Mouse (Mus musculus) forebrain, embryonic 10.5 days (tissue): ENCODE measurements around the gene Gm5799. TPM values are rescaled to one million over a fixed set of nuclear protein-coding genes. Genes with fewer than 3 reads are reported as not detected.
"Not testable (repeated sequence)": the region's sequence is repeated elsewhere in the genome, so short reads cannot be mapped to it uniquely, and the experiment has no call there.

ENCODE experiments used
- DNase-seq: peaks from one replicate; pipeline ENCODE4 v3.0.0-alpha.2; 2017; ENCODE audit warnings: low spot score; ENCODE audit errors: extremely low spot score
- H3K27ac ChIP-seq: fragments of 300-500 bp; sonication (generic); 2 replicates; pipeline ENCODE4 v1.5.1; 2016; ENCODE audit warnings: mild to moderate bottlenecking
- H3K27me3 ChIP-seq: fragments of 300-500 bp; sonication (generic); 2 replicates; pipeline ENCODE4 v1.6.1; 2016; ENCODE audit warnings: mild to moderate bottlenecking; ENCODE audit not compliant: poor library complexity, severe bottlenecking
- H3K36me3 ChIP-seq: fragments of 300-500 bp; sonication (generic); replicated peaks from 2 replicates; pipeline ENCODE4 v1.6.1; 2016; ENCODE audit warnings: mild to moderate bottlenecking, moderate library complexity
- H3K4me1 ChIP-seq: fragments of 300-500 bp; sonication (generic); 2 replicates; pipeline ENCODE4 v1.6.1; 2016
- H3K4me3 ChIP-seq: fragments of 300-500 bp; sonication (generic); 2 replicates; pipeline ENCODE4 v1.5.1; 2016; ENCODE audit warnings: mild to moderate bottlenecking, moderate library complexity
- H3K9me3 ChIP-seq: fragments of 300-500 bp; sonication (generic); 2 replicates; pipeline ENCODE4 v1.6.1; 2016; ENCODE audit warnings: mild to moderate bottlenecking, moderate library complexity
- WGBS: fragments of 180-500 bp; shearing (Covaris S2); methylation state at CpG from one replicate; pipeline ENCODE4 v1.1.7; 2016; 5-methylcytosine and 5-hydroxymethylcytosine counted together
- polyA plus RNA-seq: library from polyadenylated mRNA; unstranded; fragments of >200 nt; fragmentation: Nextera tagmentation; extraction: Ambion mirVana; gene quantifications from 2 replicates; pipeline ENCODE4 v1.2.1, GENCODE M21; 2016

Gm5799 gene
- not detected in 2 replicates for polyA plus RNA-seq

GRCm38 (mm10) chr14:43543276-43543675 lies at the start of gene Gm5799:
Gene Gm5799, plus strand, starts transcription at chr14:43543576.
- H3K9me3 ChIP-seq, H3K4me3 ChIP-seq, H3K36me3 ChIP-seq, H3K27me3 ChIP-seq, H3K27ac ChIP-seq, H3K4me1 ChIP-seq, DNase-seq: not testable (repeated sequence)
- WGBS = 93% methylated on average over 2 of the region's 2 CpGs

- not testable (repeated sequence) for H3K4me1 ChIP-seq, H3K9me3 ChIP-seq, H3K4me3 ChIP-seq, H3K27me3 ChIP-seq, H3K36me3 ChIP-seq, H3K27ac ChIP-seq
- 36% methylated on average over 14 of the region's 15 CpGs for whole genome bisulfite sequencing
- DNase-seq = peak; percentile 26
Measured at GRCm38 (mm10) chr14:43531052-43532010, 12.0 kb upstream of the Gm5799 start.

GRCm38 (mm10) chr14:43532011-43532383 lies 11.4 kb upstream of the Gm5799 start:
- WGBS = no CpG with 5 or more reads among the region's 6 CpGs
- H3K36me3 ChIP-seq = not testable (repeated sequence)

GRCm38 (mm10) chr14:43532387-43532786 lies 11.0 kb upstream of the Gm5799 start:
- not testable (repeated sequence) for H3K27ac ChIP-seq, H3K36me3 ChIP-seq, H3K4me3 ChIP-seq, H3K9me3 ChIP-seq, H3K27me3 ChIP-seq, H3K4me1 ChIP-seq
- DNase-seq = peak; percentile 15
- 49% methylated on average over 6 of the region's 6 CpGs for WGBS

More at GRCm38 (mm10) chr14:43532011-43532383, 11.4 kb upstream of the Gm5799 start:
- not testable (repeated sequence) for H3K4me1 ChIP-seq, H3K4me3 ChIP-seq, H3K9me3 ChIP-seq, H3K27me3 ChIP-seq, DNase-seq, H3K27ac ChIP-seq

- H3K4me3 ChIP-seq, H3K36me3 ChIP-seq, H3K4me1 ChIP-seq, H3K27ac ChIP-seq, H3K9me3 ChIP-seq, DNase-seq, H3K27me3 ChIP-seq: not testable (repeated sequence)
- WGBS = 82% methylated on average over 2 of the region's 2 CpGs
Measured at GRCm38 (mm10) chr14:43538144-43538543, 5.2 kb upstream of the Gm5799 start.

GRCm38 (mm10) chr14:43546281-43546680 lies 2.9 kb downstream of the Gm5799 start:
- H3K4me3 ChIP-seq, DNase-seq, H3K27me3 ChIP-seq, H3K36me3 ChIP-seq, H3K9me3 ChIP-seq, H3K27ac ChIP-seq, H3K4me1 ChIP-seq: not testable (repeated sequence)

GRCm38 (mm10) chr14:43552271-43552670 lies 8.9 kb downstream of the Gm5799 start:
- H3K9me3 ChIP-seq, H3K27ac ChIP-seq, H3K36me3 ChIP-seq, H3K4me1 ChIP-seq, DNase-seq, H3K27me3 ChIP-seq, H3K4me3 ChIP-seq: not testable (repeated sequence)
- WGBS = 87% methylated on average over 2 of the region's 2 CpGs

- H3K4me3 ChIP-seq, H3K36me3 ChIP-seq, H3K4me1 ChIP-seq, H3K27ac ChIP-seq, H3K27me3 ChIP-seq, DNase-seq, H3K9me3 ChIP-seq: not testable (repeated sequence)
- WGBS = 90% methylated on average over 4 of the region's 4 CpGs
Measured at GRCm38 (mm10) chr14:43577969-43578368, 34.6 kb downstream of the Gm5799 start.

GRCm38 (mm10) chr14:43579046-43579445 lies 35.7 kb downstream of the Gm5799 start, which contains the start of gene Gm17654:
Gene Gm17654, minus strand, starts transcription at chr14:43579146.
- H3K4me3 ChIP-seq, H3K27me3 ChIP-seq, H3K9me3 ChIP-seq, H3K36me3 ChIP-seq, H3K4me1 ChIP-seq, DNase-seq, H3K27ac ChIP-seq: not testable (repeated sequence)
- 87% methylated on average over 1 of the region's 2 CpGs for WGBS

Other genes starting within 250 kb of the Gm5799 start
- gene Gm8127, start 249.7 kb upstream of the Gm5799 start, polyA plus RNA-seq = not detected in 2 replicates
- gene 1700001F09Rik, start 195.8 kb upstream of the Gm5799 start, polyA plus RNA-seq = not detected in 2 replicates
- not detected in 2 replicates for gene Gm8138, start 127.2 kb upstream of the Gm5799 start, polyA plus RNA-seq
- not detected in 2 replicates for gene Gm17654, start 35.6 kb downstream of the Gm5799 start, polyA plus RNA-seq
- gene Gm10375, start 64.4 kb downstream of the Gm5799 start, polyA plus RNA-seq = not detected in 2 replicates
- not detected in 2 replicates for gene Gm8165, start 133.6 kb downstream of the Gm5799 start, polyA plus RNA-seq
- gene Gm7324, start 154.3 kb downstream of the Gm5799 start, polyA plus RNA-seq = 1.4 and 1.6 TPM in 2 replicates
- gene Gm16506, start 183.9 kb downstream of the Gm5799 start, polyA plus RNA-seq = not detected in 2 replicates
- gene Gm6526, start 204.3 kb downstream of the Gm5799 start, polyA plus RNA-seq = not detected in 2 replicates
- gene Gm8180, start 241.2 kb downstream of the Gm5799 start, polyA plus RNA-seq = not detected in 2 replicates